Mouse (Mus musculus) telencephalon, adult 2 months (tissue): ENCODE measurements at regions not wholly inside any gene's neighbourhood (a gene's known extent, or its start where the extent isn't known, plus 50 kb on each side); places are given as distances from the start of the nearest gene placed in this dataset.

ENCODE experiments used
- DNase-seq: peaks from one replicate; pipeline ENCODE4 v3.0.0-alpha.2; 2011; ENCODE audit warnings: low read depth, low spot score

DNA sequence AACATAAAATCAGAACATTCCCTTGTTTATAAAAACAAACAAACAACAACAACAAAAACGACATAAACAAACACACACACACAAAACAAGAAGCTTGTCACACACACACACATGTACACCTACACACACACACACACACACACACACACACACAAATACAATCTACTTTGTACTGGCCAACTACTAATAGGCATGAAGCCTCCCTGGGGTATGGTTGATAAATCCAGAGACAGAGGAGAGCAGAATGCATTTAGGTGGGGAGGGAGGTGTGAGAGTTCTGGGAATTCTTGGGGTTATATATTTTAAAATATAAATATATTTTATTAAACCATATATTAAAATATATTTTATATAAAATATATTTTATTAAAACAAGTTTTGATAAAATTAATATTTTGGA, 371.6 kb upstream of the Pcdh20 start:
- DNase-seq: no peak

DNA sequence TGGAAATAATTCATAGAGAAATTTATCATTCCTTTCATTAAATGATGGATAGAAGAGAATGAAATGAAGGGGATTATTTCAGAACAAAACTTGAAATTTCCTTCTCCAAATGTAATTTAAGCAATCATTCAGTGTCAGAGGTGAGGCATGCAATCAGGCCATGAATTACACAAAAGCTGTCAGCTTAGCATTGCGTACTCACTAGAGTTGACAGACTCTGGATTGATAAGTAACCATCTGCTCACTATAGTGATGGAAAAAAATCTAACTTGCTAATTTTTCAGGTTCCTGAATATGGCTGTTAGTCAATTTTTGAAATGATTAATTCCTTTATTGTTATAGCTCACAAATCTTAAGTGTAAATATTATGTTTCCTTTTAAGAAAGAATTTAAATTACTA, 334.5 kb upstream of the Pcdh20 start:
- DNase-seq: no peak

DNA sequence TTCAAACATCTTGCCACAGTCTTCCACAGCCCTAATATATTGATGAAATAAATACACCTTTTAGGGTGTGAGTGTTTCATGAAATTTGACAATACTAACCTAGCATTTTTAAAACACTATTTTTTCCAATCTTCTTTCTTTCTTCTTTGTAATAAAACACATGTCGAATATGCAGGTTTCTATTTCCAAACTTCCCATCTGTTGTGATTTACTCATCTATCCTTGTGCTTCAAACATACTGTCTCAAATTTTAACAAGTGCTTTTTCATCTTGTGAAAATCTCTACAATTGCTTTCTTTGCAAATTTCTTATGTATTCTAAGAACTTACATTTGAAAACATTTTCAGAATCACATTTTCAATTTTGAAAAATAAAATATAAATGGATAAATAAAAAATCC, 330.1 kb upstream of the Pcdh20 start:
- peak; percentile 48 for DNase-seq

DNA sequence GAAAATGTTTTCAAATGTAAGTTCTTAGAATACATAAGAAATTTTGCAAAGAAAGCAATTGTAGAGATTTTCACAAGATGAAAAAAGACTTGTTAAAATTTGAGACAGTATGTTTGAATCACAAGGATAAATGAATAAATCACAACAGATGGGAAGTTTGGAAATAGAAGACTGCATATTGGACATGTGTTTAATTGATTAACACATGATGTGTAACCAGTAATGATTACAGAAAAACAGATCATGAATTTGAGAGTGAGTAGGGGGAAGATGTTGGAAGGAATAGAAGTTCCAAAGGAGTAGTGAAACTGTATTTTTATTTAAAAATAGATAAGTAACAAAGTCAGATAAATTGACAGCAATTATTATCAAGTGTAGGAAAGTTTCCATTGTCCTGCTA, 329.3 kb upstream of the Pcdh20 start:
- DNase-seq: peak; percentile 18
